Mouse (Mus musculus): ENCODE data around the gene Fancl.
"Not testable (repeated sequence)": the region's sequence is repeated elsewhere in the genome, so short reads cannot be mapped to it uniquely, and the experiment has no call there.

The Fancl gene

DNA sequence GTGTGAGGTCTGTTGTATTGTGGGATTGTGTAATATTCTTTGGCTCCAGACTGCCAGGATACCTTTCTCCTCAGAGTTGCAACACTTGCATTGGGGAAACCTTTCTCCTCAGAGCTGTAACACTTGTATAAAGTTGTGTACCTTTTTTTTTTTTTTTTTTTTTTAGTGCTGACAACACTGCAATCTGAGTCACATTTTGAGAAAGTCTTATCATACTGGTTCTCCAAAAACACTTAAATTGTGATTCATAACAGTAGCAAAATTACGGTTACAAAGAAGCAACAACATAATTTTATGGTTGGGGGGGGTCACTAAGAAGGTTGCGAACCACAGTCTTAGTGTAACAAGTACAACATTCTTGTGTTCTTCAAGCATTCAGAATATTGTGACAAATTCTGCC lies at the start of gene Fancl:
Gene Fancl (plus strand): TSS at position 165 of the 400 bp plus-strand sequence.
- no peak for DNase-seq (ENCODE audit: low read depth, low spot score)

DNA sequence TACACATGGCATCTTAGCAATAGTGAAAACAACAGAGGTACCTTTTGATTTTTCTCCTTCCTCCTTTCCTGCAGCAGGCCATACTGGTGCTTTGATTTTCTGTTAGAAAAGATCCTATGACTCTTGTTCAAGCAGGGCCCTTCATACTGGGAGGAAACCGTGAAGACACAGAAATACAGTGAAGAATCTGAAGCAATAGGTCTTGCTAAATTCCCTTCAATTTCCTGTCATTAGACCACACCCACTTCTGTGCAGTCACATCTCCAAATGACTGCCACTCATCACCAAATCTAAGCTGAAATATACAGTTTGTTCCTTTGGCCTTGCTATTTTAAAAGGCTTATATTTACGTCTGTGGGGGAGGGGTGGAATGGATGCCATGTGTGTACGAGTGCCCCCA lies 49.1 kb upstream of the Fancl start:
- no peak for DNase-seq (ENCODE audit: low read depth, low spot score)

DNA sequence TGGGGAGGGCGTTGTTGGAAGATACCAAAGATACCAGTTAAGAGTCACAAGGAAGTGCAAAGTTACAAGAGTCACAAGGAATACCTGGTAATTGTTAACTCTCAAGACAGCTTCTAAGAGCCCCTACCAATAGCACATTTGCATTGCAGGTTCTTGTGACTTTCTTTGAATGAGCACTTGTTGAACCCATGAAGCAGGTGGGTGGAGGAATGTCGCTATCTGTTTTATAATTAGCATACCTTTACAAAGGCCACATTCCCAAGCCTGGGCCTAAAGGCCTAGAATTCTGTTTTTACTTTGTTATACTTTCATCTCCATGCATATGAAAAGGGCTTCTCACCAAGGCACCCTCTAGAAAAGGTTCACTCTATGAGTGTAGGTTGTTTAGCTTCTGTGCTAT lies 15.8 kb upstream of the Fancl start:
- not testable (repeated sequence) for DNase-seq (ENCODE audit: low read depth, low spot score)

DNA sequence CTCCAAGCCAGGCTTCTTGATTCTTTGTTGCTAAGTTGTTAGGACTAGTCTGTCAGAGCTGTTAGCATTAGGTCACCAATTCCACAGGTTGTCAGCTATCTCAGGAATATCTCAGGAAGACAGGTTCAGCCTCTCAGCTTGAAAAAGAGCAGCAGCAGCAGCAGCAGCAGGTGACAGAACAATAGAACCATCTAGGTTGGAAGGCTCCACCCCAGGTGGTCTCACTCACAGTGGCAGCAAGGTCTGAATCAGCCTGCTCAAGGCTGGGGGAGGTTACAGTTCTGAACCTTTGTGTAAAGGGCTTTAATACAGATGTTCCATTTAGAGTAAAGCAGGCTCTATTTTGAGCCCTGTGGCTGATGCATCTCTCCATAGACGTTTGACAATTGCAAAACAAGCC lies 14.0 kb upstream of the Fancl start:
- DNase-seq (ENCODE audit: low read depth, low spot score) = not testable (repeated sequence)

DNA sequence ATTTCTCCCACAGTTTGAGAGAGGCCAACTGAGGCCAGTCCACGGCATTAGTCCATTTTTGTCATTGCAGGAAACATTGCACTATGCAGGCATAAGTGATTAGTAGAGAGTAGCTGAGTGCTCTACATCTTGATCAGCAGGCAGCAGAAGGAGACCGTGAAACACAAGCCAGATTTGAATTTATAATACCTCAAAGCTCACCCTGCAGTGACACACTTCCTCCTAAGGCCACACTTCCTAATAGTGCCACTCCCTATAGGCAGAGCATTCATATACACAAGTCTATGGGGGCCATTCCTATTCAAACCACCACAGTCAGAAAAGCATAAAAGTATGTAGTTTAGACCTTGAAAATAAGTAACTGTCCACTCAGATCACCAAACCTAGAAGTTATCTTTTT lies 11.8 kb upstream of the Fancl start:
- no peak for DNase-seq (ENCODE audit: low read depth, low spot score)

GRCm38 (mm10) chr11:26378074-26378473 lies 7.9 kb upstream of the Fancl start:
- no peak for DNase-seq (ENCODE audit: low read depth, low spot score)

- DNase-seq (ENCODE audit: low read depth, low spot score) = no peak
Measured at GRCm38 (mm10) chr11:26381499-26381898, 4.4 kb upstream of the Fancl start.

DNA sequence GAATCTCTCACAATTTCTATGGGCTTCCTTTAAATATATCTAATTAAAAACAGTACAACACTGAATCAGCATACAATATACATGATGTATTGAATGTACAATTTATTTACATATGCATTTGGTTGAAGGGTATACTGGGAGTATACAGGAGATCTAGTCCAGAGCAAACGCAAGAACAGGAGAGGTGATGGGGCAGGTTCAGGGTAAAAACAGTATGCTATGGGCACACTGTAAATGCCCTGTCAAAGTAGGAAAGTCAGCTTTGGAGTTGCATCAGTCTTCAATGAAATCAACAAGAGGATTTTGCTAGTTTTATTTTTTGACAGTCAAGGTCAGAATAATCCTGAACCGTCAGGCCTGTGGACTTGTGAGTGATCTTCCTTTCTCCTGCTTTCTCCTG lies 743 bp downstream of the Fancl start:
- DNase-seq (ENCODE audit: low read depth, low spot score) = no peak

DNA sequence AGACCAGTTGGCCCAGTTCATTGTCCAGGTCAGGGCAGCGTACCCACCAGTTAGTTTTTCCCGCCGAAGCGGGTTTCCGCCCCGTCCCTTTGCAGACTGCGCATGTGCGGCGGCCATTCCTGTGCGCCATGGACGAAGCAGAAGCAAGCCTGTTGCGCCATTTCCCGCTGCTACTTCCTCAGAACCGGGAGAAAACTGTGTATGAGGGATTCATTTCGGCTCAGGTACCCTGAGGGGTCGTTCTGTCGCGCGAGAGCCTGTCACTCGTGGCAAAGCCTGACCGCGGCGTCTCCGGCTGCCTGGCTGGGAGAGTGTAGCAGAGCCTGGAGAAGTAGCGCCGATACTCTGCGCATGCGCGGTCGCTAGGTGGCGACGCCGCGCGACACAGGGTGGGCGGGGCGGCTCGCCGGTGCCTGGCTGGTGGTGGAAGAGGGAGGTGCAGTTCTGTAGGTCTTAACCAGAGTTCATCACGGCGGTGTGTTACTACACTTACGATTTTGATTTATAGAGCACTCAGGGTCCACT lies 1.2 kb downstream of the Fancl start:
- DNase-seq (ENCODE audit: low read depth, low spot score) = peak; percentile 94

DNA sequence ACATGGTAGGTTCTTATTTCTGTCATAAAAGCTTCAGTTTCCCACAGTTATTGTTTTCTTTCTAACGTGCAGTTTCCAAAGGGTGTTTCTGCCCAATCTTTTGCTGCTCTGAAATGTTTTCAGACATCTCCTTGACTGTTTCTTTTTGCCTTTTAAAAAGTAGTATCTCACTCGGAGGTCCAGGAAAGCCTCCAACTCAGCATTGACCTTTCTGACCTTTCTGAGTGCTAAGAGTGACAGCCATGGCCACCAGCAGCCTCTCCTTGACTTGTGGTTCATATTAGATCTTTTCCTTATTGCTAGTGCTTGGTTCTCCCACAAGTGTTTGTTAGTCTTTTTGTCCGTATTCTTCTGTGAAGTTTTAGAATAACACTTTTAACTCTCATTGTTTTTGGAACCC lies 9.6 kb downstream of the Fancl start:
- DNase-seq (ENCODE audit: low read depth, low spot score) = no peak

- no peak for DNase-seq (ENCODE audit: low read depth, low spot score)
Measured at GRCm38 (mm10) chr11:26412972-26413371, 27.0 kb downstream of the Fancl start.

- DNase-seq (ENCODE audit: low read depth, low spot score) = no peak
Measured at GRCm38 (mm10) chr11:26421472-26421871, 35.5 kb downstream of the Fancl start.

DNA sequence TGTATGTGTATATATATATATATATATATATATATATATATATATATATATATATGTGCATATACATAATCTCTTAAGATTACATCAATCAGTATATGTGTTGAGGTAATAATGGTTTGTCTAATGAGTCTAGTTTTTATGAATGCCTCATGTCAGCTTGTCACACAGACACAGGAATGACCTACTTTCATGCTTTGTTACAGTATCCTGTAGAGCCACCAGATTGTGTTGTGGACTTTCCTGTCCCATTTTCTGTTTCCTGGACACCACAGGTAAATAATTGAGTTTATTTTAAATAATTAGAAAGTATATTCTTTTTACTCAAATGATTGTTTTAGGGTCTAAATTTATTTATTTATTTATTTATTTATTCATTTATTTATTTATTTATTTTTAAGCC lies 48.3 kb downstream of the Fancl start:
- DNase-seq (ENCODE audit: low read depth, low spot score) = peak; percentile 57

DNA sequence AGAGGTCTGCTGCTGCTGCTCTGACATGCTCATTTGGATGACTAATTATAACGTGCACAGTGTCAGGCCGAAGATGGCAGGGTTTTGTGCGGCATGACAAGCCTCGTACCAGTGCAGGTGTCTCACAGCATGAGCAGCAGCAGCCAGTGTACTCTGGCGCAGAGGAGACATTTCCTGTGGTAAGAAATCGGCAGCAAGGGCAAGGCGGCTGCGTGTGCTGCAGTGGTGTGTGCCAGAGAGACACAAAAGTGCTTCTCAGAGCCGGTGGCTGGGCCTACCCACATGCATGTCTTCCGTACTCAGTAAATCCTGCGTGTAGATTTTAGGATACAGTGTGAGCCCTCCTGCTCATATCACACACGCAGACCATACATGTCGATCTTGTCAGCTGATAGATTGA lies 51.9 kb downstream of the Fancl start:
- peak; percentile 78 for DNase-seq (ENCODE audit: low read depth, low spot score)

DNA sequence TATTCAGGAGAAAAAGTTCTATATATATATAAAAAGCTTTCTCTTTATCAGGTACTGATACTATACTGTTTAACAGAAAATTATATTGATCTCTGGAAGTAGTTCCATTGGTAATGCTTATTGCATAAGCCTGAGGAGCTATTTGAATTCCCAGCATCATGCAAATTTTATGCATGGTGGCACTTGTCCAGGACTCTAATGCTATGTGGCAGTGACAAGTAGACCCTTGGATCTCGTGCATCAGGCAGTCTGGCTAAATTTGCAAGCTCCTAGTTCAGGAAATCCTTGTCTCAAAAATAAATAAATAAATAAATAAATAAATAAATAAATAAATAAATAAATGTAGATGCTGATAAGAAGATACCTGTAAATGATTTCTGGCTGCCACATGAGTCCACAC lies 55.2 kb downstream of the Fancl start:
- DNase-seq (ENCODE audit: low read depth, low spot score) = no peak

DNA sequence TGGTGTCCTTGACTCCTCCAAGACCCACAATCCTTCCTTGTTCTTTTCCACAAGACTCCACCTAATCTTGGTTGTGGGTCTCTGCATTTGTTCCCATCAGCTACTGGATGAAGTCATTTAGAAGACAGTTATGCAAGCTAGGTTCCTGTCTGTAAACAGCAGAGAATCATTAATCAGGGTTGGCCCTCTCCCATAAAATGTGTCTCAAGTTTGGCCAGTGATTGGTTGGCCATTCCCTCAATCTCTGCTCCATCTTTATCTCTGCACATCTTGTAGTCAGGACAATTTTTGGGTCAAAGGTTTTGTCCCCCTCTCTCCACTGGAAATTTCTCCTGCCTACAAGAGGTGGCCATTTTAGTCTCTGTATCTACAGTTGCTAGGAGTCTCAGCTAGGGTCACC lies 58.4 kb downstream of the Fancl start:
- DNase-seq (ENCODE audit: low read depth, low spot score) = no peak

DNA sequence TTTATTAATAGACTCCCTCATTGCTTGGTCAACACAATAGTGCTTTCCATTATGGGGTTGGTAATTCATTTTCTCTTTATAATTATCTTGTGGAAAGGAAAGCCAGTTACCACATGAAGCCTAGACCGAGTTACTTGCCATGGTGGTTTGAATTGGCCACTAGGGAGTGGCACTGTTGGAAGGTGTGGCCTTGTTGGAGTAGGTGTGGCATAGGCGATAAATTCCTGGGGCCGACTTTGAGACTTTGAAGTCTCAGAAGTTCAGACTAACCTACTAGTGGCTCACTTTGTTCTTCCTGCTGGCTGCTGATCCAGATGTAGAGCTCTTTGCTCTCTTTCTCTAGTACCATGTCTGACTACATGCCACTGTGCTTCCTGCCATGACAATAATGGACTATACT lies 63.9 kb downstream of the Fancl start:
- DNase-seq (ENCODE audit: low read depth, low spot score) = no peak

DNA sequence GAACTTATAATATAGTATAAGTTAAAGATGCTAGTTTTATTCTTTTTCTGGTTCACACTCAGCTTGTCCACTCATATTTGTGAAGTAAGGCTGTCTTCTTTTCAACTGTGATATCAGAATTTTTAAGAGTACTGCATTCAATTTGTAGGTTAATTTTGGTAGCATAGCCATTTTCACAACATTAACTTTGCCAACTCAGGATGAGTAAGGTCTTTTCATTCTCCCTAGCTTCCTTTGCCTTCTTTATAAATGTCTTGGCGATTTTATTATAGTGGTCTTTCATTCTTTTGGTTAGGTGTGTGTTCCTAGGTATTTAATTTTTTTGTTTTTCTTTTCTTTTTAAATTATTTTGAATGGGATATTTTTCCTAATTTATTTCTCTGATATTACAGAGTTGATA lies 64.7 kb downstream of the Fancl start:
- DNase-seq (ENCODE audit: low read depth, low spot score) = no peak

GRCm38 (mm10) chr11:26451228-26451627 lies 65.3 kb downstream of the Fancl start:
- DNase-seq (ENCODE audit: low read depth, low spot score) = no peak

DNA sequence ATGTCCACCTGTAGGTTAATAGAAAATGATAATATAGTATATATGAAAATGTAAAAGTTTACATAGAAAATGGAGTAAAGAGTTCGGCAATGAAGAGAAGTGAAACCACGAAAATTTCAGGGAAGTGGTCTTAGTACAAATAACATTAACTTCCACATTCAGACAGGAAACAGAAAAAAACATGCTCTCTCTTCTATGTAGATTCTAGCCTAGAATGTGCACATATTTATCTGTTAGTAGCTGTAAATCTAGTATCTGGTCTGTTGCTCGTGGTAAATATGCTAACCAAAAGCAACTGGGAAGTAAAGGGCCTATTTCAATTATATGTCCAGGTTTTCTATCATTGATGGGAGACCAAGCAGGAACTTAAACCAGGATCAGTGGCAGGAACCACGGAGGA lies 66.8 kb downstream of the Fancl start:
- no peak for DNase-seq (ENCODE audit: low read depth, low spot score)

- no peak for DNase-seq (ENCODE audit: low read depth, low spot score)
Measured at GRCm38 (mm10) chr11:26454081-26454480, 68.1 kb downstream of the Fancl start.

DNA sequence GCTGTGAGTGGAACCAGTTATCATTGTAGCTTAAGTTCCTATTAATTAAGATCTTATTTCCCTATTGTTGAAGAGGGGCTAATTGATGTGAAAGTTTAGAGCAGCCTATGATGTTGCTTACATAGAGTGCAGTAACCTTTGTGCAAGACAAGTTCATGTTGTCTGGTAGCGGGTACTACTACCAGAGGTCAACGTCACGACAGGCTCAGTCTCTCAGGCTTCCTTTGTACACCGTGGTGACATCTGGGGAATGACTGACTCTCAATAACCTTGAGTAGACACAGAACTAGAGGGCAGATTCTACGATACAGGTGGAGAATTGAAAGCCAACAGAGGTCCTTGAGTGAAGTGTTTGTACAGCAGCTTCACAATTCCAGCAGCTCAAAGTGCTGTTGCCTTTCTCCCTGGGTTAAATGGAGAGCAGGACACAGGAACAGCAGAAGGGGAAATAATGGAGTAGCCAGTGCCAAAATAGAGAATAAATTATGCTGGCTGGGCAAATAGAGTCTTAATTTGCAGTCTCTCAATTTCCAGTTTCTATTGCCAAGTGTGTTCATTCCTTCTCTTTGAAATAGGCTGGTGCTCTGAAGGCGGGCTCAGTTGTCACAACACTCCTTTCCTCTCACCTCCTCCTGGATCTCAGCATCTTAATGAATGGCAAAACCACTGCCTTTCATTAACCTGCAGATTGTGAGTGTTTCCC lies 91.3 kb downstream of the Fancl start:
- DNase-seq (ENCODE audit: low read depth, low spot score) = no peak

DNA sequence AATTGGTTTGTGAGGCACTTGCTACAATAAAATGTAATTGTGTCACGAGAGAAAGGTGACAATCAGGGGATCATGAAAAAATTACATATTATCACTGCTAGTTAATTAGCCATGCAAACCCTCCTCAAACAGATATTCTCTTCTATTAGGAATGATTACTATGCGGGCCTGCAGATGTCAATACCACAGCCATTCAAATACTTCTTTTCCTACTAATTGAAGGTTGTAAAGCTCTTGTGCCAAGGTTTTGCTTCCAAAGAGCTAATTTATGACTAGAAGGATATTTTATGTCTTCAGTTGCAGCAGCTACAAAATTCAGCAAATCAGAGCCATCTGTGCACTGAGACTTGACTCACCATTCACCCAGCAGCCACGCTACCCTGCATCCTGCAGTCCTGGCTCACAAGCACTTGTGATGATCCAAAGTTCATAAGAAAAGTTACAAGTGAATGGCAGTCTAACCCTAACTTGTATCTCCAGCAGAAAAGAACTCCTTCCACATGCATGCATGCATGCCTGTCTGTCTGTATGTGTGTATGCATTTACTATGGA lies 95.8 kb downstream of the Fancl start:
- peak; percentile 62 for DNase-seq (ENCODE audit: low read depth, low spot score)

Data from brain, adult 2 months (tissue).